Mouse (Mus musculus) liver, embryonic 12.5 days (tissue): ENCODE measurements at regions not wholly inside any gene's neighbourhood (a gene's known extent, or its start where the extent isn't known, plus 50 kb on each side); places are given as distances from the start of the nearest gene placed in this dataset.

ENCODE experiments used
- ATAC-seq: fragments of 200-750 bp; cut with Nextera tagmentation; 2 replicates; pipeline ENCODE4 v1.8.0; 2017; ENCODE audit warnings: moderate number of reproducible peaks, mild to moderate bottlenecking, moderate library complexity
- H3K27ac ChIP-seq: fragments of 300-500 bp; sonication (generic); 2 replicates; pipeline ENCODE4 v1.5.1; 2016; ENCODE audit warnings: mild to moderate bottlenecking
- H3K27me3 ChIP-seq: fragments of 300-500 bp; sonication (generic); replicated peaks from 2 replicates; pipeline ENCODE4 v1.6.1; 2016; ENCODE audit warnings: mild to moderate bottlenecking, moderate library complexity
- H3K36me3 ChIP-seq: fragments of 300-500 bp; sonication (generic); 2 replicates; pipeline ENCODE4 v1.6.1; 2016; ENCODE audit warnings: mild to moderate bottlenecking, moderate library complexity
- H3K4me1 ChIP-seq: fragments of 300-500 bp; sonication (generic); 2 replicates; pipeline ENCODE4 v1.6.1; 2016
- H3K4me2 ChIP-seq: fragments of 300-500 bp; sonication (generic); 2 replicates; pipeline ENCODE4 v1.6.1; 2016; ENCODE audit warnings: mild to moderate bottlenecking, moderate library complexity
- H3K4me3 ChIP-seq: fragments of 300-500 bp; sonication (generic); 2 replicates; pipeline ENCODE4 v1.5.1; 2016; ENCODE audit warnings: mild to moderate bottlenecking, moderate library complexity
- H3K9ac ChIP-seq: fragments of 300-500 bp; sonication (generic); 2 replicates; pipeline ENCODE4 v1.6.1; 2016; ENCODE audit warnings: mild to moderate bottlenecking, moderate library complexity
- H3K9me3 ChIP-seq: fragments of 300-500 bp; sonication (generic); replicated peaks from 2 replicates; pipeline ENCODE4 v1.6.1; 2016; ENCODE audit warnings: mild to moderate bottlenecking, moderate library complexity
- WGBS: fragments of 180-500 bp; shearing (Covaris S2); methylation state at CpG from one replicate; pipeline ENCODE4 v1.1.7; 2016; ENCODE audit not compliant: insufficient replicate concordance; 5-methylcytosine and 5-hydroxymethylcytosine counted together

DNA sequence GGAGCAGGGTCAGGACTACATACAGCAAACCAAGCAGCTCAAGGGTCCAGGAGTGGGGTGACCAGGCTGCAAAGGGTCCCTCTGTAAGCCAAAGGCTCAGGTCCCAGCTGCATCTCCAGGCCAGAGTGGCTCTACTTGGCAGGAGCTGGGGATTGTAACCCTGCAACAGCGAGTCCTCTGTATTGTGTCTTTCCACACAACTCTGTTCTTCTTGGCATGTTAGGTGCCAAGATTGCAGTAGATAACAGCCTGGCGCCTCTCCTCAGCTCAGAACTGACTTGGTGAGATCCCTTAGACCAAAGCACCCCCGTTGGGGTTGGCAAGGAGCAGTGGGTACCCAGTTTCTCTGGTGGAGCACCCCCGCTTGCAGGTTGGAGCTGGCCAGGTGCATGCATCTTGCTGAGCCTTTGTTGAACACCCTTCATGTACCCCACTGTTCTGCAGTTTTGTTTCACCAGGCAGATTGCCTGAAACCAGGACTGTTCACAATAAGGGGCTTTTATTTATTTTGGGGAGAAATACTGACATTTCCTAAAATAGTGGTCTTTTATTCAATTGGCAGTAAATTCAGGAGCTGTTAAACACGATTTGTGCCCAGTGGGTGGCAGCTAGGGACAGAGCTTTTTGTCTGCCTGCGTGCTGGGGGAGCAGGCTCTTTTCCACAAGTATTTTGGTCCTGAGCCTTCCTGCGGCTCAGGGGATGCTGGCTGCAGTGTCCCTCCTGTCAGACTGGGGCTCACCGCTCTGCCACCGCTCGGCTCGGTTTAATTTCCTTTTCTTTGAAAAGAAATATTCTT, 385.3 kb upstream of the Kcnab2 start:
- Histone ChIP-seq H3K27ac (no peak overlapping the region), H3K4me3 (no peak overlapping the region), H3K36me3 (no peaks in the 10 kb centered on the region), H3K4me2 (no peak overlapping the region), H3K4me1 (no peaks in the 10 kb centered on the region), H3K9me3 (peaks cover 24% of the 10 kb centered on the region; the same call in 1 of the 2 replicates), H3K27me3 (no peaks in the 10 kb centered on the region), H3K9ac (no peak overlapping the region)
- no peak for ATAC-seq
- WGBS, result 61% methylated on average over 11 of the region's 11 CpGs

DNA sequence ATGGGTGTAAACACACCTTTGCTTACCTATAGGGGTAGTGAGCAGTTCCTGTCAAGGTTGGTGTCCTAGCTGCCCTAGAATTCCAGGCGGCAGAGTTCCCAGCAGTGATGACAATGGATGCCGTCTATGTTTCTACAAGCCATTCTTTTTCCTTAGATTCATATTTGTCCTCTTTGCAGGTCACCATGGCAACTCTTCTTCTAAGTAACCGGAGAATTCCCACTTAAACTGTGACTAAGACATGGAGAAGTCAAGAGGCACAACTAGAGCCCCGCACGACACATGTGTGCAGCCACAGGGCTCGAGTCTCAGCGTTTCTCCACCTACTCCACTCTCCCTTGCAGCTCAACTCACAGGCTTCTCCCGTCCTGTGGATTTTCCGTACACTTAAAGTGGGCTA, 381.5 kb upstream of the Kcnab2 start:
- H3K36me3 ChIP-seq, result no peaks in the 10 kb centered on the region
- ATAC-seq, result no peak
- no peaks in the 10 kb centered on the region for H3K4me1 ChIP-seq
- no peak overlapping the region for H3K9ac ChIP-seq
- no peak overlapping the region for H3K4me3 ChIP-seq
- H3K27ac ChIP-seq, result no peak overlapping the region
- peaks cover 12% of the 10 kb centered on the region; the same call in 1 of the 2 replicates for H3K9me3 ChIP-seq
- no peaks in the 10 kb centered on the region for H3K27me3 ChIP-seq
- H3K4me2 ChIP-seq, result no peak overlapping the region
- WGBS, result 81% methylated on average over 9 of the region's 9 CpGs

DNA sequence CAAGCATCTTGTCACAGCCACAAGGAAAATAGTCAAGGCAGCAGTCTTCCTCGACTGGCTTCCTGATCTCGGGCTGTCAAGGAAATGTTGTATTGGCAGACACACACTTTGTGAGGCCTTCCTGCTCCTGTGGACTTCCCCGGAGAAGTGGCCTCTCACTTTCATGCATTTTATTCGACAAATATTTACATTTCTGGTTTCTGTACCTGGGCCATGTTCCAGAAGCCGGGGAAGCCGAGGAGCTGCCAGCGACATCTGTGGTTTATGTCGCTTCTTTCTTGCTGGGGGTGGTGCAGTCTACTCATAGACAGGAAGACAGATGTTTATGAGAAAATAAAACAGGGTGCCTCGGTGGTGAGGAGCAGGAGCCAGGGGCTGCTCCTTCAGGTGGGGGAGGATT, 372.5 kb upstream of the Kcnab2 start:
- H3K36me3 ChIP-seq, result no peaks in the 10 kb centered on the region
- H3K4me3 ChIP-seq, result no peak overlapping the region
- no peak overlapping the region for H3K27ac ChIP-seq
- 55% methylated on average over 9 of the region's 9 CpGs for WGBS
- H3K4me2 ChIP-seq, result no peak overlapping the region
- H3K4me1 ChIP-seq, result no peaks in the 10 kb centered on the region
- no peak for ATAC-seq
- no peak overlapping the region for H3K9ac ChIP-seq
- peaks cover 6% of the 10 kb centered on the region; the same call in 1 of the 2 replicates for H3K9me3 ChIP-seq
- no peaks in the 10 kb centered on the region for H3K27me3 ChIP-seq

DNA sequence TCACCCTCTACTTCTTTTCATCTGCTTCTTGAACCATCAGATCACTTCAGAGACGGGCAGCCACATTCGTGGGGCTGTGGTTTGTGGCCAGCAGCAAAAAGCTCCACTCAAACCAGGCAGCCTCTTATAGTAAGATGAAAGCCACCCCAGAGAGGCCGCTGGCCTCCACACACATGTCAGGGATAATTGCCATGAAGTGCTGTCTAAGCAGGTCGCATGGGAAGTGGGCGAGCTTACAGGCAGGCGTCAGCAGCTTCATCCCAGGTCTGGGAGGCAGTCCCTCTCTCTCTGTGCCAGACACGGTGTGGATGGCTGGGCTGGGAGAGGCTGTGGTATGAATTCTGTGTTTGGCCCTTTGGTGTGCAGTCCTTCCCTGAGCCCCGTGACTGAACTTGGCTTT, 358.4 kb upstream of the Kcnab2 start:
- ATAC-seq, result no peak
- Histone ChIP-seq H3K4me3 (no peak overlapping the region), H3K4me1 (no peaks in the 10 kb centered on the region), H3K27me3 (no peaks in the 10 kb centered on the region), H3K4me2 (no peak overlapping the region), H3K9ac (no peak overlapping the region), H3K27ac (no peak overlapping the region), H3K36me3 (no peaks in the 10 kb centered on the region), H3K9me3 (0 out of 2 replicates have a peak, but pooled peaks cover 30% of the 10 kb centered on the region)
- WGBS, result 60% methylated on average over 8 of the region's 8 CpGs

DNA sequence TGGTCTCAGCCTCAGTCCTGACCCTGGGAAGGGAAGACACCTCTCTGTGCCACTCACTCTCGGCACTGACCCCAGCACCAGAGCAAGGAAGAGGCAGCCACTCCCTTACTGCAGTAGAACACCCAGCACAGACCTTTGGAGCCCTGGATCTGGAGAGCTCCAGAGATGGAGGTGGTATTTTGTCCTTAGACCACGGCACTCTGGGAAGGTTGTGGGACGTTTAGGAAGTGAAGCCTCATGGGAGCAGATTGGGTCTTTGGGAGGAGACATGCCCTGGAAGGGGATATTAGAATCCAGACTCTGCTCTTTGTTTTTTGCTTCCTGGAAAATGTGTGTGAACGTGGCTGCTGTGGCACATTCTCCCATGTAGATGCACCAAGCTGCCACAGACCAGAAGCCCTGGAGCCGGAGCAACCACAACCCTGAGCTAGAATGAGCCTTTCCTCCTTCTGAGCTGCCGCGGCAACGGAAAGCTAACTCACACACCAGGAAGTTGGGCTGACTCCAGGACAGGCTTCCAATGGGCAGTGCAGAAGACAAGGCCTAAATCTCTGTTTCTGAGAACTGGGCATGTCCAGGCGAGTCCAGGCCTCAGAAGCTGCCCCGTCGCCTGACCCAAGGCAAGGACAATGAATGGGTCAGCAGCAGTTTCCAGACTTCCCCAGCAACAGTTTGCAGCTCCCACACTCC, 356.9 kb upstream of the Kcnab2 start:
- H3K9me3 ChIP-seq, result peaks cover 37% of the 10 kb centered on the region
- no peaks in the 10 kb centered on the region for H3K27me3 ChIP-seq
- H3K4me3 ChIP-seq, result no peak overlapping the region
- H3K36me3 ChIP-seq, result no peaks in the 10 kb centered on the region
- no peaks in the 10 kb centered on the region for H3K4me1 ChIP-seq
- H3K9ac ChIP-seq, result no peak overlapping the region
- no peak overlapping the region for H3K27ac ChIP-seq
- WGBS, result 71% methylated on average over 11 of the region's 11 CpGs
- no peak for ATAC-seq
- H3K4me2 ChIP-seq, result no peak overlapping the region

DNA sequence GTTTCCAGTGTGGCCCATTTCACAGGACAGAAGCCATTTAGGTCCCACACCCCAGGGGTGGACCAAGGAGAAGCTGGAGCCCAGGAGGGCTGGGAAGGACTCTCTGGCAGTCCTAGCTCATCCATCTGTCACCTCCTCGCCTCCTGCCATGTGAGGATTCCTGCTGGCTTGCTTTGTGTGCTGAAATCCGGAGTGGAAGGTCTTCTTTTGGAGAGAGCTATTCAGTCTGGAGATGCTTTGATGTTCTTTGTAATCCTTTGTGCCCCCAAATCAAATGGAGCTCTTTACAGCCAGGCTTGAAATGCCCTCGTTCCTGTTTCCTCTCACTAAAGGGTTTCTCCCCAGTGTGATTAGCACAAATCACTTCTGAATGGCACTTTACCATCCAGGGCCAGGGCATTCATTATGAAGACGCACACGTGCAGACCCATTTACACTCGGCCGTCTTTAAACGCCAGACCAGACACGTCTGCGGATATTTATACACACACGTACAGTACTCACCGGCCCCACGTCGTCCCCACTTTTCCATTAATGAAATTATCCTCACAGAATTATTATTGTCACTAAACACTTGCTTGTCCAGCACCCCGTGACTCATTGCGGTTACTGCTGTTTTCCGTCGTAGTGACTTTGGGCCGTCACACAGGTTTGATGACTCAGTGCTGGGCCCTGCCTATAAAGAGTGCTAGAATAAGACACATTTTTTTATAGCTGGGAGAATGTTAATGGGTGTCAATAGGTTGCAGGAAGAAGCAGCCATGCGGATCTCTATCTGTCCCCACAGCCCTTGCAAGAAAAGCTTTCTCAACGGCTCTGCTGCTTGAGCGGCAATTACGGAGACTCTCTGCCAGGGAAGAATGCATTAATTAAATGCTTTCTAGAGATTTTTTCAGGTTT, 356.0 kb upstream of the Kcnab2 start:
- Histone ChIP-seq H3K36me3 (no peaks in the 10 kb centered on the region), H3K4me2 (no peak overlapping the region), H3K27me3 (no peaks in the 10 kb centered on the region), H3K9ac (no peak overlapping the region), H3K4me1 (no peaks in the 10 kb centered on the region), H3K4me3 (no peak overlapping the region), H3K27ac (no peak overlapping the region), H3K9me3 (peaks cover 39% of the 10 kb centered on the region)
- no peak for ATAC-seq
- WGBS, result 70% methylated on average over 23 of the region's 23 CpGs

DNA sequence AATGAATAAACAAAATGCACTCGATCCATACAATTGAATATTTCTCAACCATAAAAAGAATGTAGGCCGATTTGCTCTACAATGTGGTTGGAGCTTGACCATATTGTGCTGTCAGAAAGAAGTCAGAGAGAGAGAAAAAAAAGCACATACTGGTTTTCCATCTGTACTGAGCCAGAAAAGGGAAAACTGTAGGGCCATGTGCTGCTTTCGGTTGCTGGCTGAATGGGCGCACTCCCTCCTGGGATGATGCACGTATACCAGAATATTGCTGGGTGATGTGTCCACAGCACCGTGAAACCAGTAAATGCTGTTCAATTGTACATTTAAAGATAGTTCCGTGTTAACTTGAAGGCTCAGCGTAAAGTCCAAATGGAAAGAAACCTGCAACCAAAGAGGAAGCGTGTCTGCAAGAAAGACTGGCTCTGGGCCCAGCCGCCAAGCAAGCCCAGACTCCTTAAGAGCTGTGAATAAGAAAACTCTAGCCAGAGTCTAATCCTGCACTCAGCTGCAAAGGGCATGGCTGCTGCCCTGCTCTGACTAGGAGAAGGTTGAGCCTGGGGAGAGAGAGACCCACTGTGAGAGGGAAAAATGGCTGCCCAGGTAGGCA, 355.2 kb upstream of the Kcnab2 start:
- H3K4me1 ChIP-seq, result no peaks in the 10 kb centered on the region
- peaks cover 44% of the 10 kb centered on the region for H3K9me3 ChIP-seq
- H3K27me3 ChIP-seq, result no peaks in the 10 kb centered on the region
- H3K4me3 ChIP-seq, result no peak overlapping the region
- no peak for ATAC-seq
- H3K4me2 ChIP-seq, result no peak overlapping the region
- H3K9ac ChIP-seq, result no peak overlapping the region
- WGBS, result 75% methylated on average over 10 of the region's 10 CpGs
- H3K36me3 ChIP-seq, result no peaks in the 10 kb centered on the region
- no peak overlapping the region for H3K27ac ChIP-seq

DNA sequence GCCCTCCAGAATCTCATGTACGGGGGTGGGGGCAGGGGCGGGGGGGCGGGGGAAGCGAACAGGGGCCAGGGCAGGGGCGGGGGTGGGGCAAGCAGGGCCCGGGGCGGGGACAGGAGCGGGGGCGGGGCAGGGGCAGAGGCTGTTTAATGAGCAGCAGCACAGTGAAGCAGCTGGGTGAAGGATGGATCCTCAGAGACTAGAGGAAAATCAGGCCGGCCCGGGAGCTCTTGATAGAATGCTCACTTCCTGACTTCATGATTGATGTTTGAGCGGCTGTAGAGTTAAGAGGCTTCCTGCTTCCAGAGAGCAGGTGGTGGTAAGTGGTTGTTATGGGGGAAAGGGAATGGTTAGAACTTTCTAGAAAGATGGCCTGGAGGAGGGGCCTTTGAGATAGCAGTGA, 347.5 kb upstream of the Kcnab2 start:
- no peaks in the 10 kb centered on the region for H3K36me3 ChIP-seq
- WGBS, result 19% methylated on average over 9 of the region's 12 CpGs
- H3K9me3 ChIP-seq, result peaks cover 56% of the 10 kb centered on the region
- no peak for ATAC-seq
- H3K27ac ChIP-seq, result no peak overlapping the region
- H3K9ac ChIP-seq, result no peak overlapping the region
- no peak overlapping the region for H3K4me3 ChIP-seq
- H3K4me1 ChIP-seq, result no peaks in the 10 kb centered on the region
- no peak overlapping the region for H3K4me2 ChIP-seq
- no peaks in the 10 kb centered on the region for H3K27me3 ChIP-seq

DNA sequence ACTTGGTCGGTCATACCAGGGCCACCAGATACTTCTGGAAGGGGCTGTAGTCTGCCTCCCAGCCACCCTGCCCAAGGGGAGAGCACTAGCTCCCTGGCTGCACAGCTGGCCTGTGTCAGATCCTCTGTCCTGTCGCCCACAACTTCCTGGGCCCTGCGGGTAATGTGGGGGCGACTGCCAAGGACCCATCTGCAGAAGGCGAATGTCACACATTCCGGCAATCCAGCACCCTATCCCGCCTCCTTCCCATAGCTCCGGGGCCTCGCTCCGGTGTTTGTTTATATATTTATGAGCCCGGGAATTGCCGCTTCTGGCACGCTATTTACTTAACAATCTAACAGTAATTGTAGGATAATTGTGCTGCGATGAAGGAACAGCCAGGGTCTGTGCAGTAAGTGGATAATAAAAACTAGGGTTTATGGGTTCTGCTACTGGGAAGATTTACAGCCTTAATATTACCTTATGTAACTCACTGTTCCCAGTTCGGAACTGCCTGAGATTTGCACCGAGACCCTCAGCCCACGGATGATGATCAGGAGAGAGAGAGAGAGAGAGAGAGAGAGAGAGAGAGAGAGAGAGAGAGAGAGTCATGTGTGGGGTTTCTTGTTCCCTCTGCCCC, 338.6 kb upstream of the Kcnab2 start:
- WGBS, result 77% methylated on average over 17 of the region's 17 CpGs
- no peak overlapping the region for H3K27ac ChIP-seq
- no peak overlapping the region for H3K4me2 ChIP-seq
- H3K4me1 ChIP-seq, result no peaks in the 10 kb centered on the region
- H3K4me3 ChIP-seq, result no peak overlapping the region
- H3K27me3 ChIP-seq, result no peaks in the 10 kb centered on the region
- ATAC-seq, result no peak
- peaks cover 42% of the 10 kb centered on the region for H3K9me3 ChIP-seq
- H3K36me3 ChIP-seq, result no peaks in the 10 kb centered on the region
- no peak overlapping the region for H3K9ac ChIP-seq

DNA sequence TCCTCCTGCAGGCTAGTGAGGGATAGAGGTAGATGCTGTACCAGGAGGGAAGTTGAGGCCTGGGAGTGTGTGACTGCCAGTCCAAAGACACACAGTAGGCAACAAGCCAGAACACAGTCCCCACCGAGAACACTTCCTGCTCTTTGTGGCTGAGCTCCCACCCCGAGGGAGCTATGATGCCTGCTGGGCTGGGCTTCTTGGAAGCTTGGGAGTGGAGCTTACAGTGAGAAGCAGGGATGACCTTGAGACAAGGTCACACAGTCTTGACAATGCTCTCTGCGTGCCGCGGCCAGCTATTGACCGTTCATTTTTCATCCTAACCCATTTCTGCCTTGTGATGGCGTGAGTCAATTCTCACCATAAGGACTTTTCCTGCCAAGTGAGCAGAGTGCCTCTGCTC, 328.9 kb upstream of the Kcnab2 start:
- no peaks in the 10 kb centered on the region for H3K27me3 ChIP-seq
- H3K9ac ChIP-seq, result no peak overlapping the region
- H3K4me1 ChIP-seq, result no peaks in the 10 kb centered on the region
- H3K36me3 ChIP-seq, result no peaks in the 10 kb centered on the region
- no peak overlapping the region for H3K4me3 ChIP-seq
- 73% methylated on average over 7 of the region's 7 CpGs for WGBS
- H3K9me3 ChIP-seq, result peaks cover 37% of the 10 kb centered on the region; the same call in 1 of the 2 replicates
- ATAC-seq, result no peak
- no peak overlapping the region for H3K27ac ChIP-seq
- H3K4me2 ChIP-seq, result no peak overlapping the region

DNA sequence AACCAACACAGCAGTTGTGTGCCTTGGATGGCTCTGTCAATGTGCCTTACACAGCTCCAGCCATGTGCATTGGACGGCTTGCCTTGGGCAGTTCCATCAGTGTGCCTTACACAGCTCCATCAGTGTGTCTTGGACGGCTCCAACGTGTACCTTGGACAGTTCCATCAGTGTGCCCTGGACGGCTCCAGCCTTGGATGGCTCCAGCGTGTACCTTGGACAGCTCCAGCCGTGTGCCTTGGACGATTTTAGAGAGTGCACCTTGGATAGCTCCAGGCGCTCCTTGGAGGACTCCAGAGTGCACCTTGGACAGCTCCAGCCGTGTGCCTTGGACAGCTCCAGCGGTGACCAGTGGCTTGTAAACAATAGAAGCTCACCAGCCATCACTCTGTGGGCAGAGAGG, 321.7 kb upstream of the Kcnab2 start:
- no peak overlapping the region for H3K27ac ChIP-seq
- 23% methylated on average over 10 of the region's 10 CpGs for WGBS
- ATAC-seq, result peak; percentile 57

More for the DNA sequence above, 321.7 kb upstream of the Kcnab2 start:
- Histone ChIP-seq H3K4me2 (no peak overlapping the region), H3K9ac (no peak overlapping the region), H3K9me3 (peaks cover 34% of the 10 kb centered on the region), H3K36me3 (no peaks in the 10 kb centered on the region), H3K4me1 (no peaks in the 10 kb centered on the region), H3K4me3 (no peak overlapping the region), H3K27me3 (no peaks in the 10 kb centered on the region)
